Mouse (Mus musculus) cerebellum, adult 2 months (tissue): Measurements from ENCODE around the gene Ergic1.

Source experiments
- CTCF ChIP-seq: fragments of 200-500 bp; IDR thresholded peaks from 2 replicates; pipeline ENCODE4 v1.5.1; 2011; ENCODE audit warnings: low read depth, mild to moderate bottlenecking, control low read depth, low read length, moderate library complexity, borderline replicate concordance; ENCODE audit not compliant: insufficient read depth
- POLR2A ChIP-seq: fragments of 200-500 bp; IDR thresholded peaks from 2 replicates; pipeline ENCODE4 v1.6.1; 2011; ENCODE audit warnings: low read length, control low read depth, borderline replicate concordance; ENCODE audit not compliant: insufficient read depth

GRCm38 (mm10) chr17:26620786-26621766, 59.8 kb downstream of the Ergic1 start:
- 0 out of 2 replicates have a peak, but pooled peaks have one; percentile 28 for TF ChIP-seq POLR2A
- no peak for TF ChIP-seq CTCF
